Mouse (Mus musculus) thymus, postnatal 0 days (tissue): ENCODE results near the gene Gm21943. TPM values are rescaled to one million over a fixed set of nuclear protein-coding genes. Genes with fewer than 3 reads are reported as not detected.
"Not testable (repeated sequence)": the region's sequence is repeated elsewhere in the genome, so short reads cannot be mapped to it uniquely, and the experiment has no call there.

Experiments
- DNase-seq: peaks from one replicate; pipeline ENCODE4 v3.0.0-alpha.2; 2015; ENCODE audit warnings: low spot score
- polyA plus RNA-seq: library from polyadenylated mRNA; unstranded; fragments of >200 nt; fragmentation: Nextera tagmentation; extraction: Ambion mirVana; gene quantifications from 2 replicates; pipeline ENCODE4 v1.2.1, GENCODE M21; 2015

Gene Gm21943
- polyA plus RNA-seq, result not detected in 2 replicates

DNA sequence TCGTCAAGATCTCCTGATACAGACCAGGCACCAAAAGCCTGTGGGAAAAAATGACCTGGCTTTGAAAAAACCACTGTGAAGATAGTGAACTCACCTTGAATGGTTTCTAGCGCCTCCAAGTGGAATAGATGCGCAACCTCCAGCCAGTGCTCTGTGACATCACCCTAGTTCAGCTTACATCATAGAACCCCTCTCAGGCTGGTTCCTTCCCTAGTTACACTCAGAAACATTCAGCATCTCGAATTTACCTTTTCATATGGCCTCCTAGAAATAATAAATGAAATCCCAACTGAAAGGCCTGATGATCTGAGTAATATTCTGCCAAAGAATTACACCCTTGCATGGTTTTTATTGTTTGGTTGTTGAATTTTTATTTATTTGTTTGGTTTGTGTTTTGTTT, at the start of gene Gm21943:
TSS of gene Gm21943 (minus strand) at position 101 of the 400 bp plus-strand sequence.
- not testable (repeated sequence) for DNase-seq

Other genes with a start within 250 kb of the Gm21943 start
- gene Gm28961, start 172.0 kb upstream of the Gm21943 start, polyA plus RNA-seq, result not detected in 2 replicates